Mouse (Mus musculus) inflammation-experienced regulatory T-cells, adult 6 months (primary cell): Measurements from ENCODE around the gene Cxcl14. TPM values are rescaled to one million over a fixed set of nuclear protein-coding genes. Genes with fewer than 3 reads are reported as not detected.

Experiments
- ATAC-seq: one replicate; pipeline ENCODE4 v1.8.0; 2017
- polyA plus RNA-seq, 3 experiments: library from polyadenylated mRNA; unstranded; fragments of 100-300 nt; shearing (Covaris generic); gene quantifications; one replicate each; pipeline ENCODE4 v1.2.1; 2017

Cxcl14 gene
- polyA plus RNA-seq, 3 experiments from 2014 or later = not detected

- no peak for ATAC-seq
These were observed 7.8 kb downstream of the Cxcl14 start for GRCm38 (mm10) chr13:56288601-56289000.

GRCm38 (mm10) chr13:56287091-56287490 is 9.3 kb downstream of the Cxcl14 start:
- no peak for ATAC-seq

DNA sequence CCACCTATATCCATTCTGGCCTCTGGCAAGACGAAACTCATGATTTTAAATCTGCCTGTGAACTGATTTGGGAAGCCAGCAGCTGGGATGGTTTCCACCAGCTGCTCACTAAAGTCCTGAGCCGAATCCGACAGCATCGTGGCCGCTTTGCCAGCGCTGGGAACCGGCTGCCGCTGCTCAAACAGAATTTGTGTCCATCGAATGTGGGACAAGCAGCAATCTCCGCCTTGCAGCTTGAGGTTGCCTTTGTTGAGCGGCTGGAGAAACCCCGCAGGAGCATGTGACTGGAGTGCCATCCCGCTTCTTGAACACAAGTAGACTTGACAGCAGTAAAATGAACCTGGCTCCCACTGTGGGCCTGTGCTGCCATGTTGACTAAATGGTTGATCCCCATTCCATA is 13.0 kb downstream of the Cxcl14 start:
- no peak for ATAC-seq

- no peak for ATAC-seq
These were observed 16.0 kb downstream of the Cxcl14 start for GRCm38 (mm10) chr13:56280356-56280755.

DNA sequence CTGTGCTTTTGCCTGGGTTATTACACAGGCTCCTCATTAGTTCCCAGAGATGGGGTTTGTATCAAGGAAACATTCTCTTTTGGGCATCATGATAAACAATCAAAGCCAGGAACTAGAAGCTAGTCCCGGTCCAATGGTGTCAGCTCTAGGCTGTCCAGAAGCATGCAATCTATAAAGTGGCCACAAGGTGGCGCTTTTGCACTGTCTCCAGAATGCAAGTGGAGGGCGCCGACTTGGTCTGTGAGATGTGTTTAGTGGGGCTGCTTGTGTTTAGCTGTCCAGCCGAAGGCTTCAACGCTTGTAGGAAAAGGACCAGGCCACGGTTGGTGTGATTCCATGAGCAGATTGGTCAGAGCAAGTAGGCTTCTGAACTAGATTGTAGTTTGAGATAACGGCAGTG is 16.9 kb downstream of the Cxcl14 start:
- ATAC-seq = no peak

- no peak for ATAC-seq
These were observed 21.2 kb downstream of the Cxcl14 start for GRCm38 (mm10) chr13:56275171-56275570.

GRCm38 (mm10) chr13:56270124-56270523 is 26.2 kb downstream of the Cxcl14 start:
- ATAC-seq = no peak

DNA sequence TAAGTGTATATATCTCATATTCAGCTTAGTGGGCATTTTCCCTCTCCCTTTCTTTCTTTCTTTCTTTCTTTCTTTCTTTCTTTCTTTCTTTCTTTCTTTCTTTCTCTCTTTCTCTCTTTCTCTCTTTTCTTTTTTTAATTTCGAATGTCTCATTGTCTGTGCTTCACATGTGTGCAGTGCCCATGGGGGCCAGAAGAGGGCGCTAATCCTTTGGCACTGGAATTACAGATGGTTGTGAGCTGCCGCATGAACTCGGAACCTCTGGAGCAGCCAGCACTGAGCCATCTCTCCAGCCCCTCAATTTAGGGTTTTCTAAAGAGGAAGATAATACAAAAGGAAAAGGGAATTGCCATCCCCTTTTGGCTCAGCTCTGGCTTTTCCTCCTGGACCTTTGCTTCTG is 29.0 kb downstream of the Cxcl14 start:
- no peak for ATAC-seq

DNA sequence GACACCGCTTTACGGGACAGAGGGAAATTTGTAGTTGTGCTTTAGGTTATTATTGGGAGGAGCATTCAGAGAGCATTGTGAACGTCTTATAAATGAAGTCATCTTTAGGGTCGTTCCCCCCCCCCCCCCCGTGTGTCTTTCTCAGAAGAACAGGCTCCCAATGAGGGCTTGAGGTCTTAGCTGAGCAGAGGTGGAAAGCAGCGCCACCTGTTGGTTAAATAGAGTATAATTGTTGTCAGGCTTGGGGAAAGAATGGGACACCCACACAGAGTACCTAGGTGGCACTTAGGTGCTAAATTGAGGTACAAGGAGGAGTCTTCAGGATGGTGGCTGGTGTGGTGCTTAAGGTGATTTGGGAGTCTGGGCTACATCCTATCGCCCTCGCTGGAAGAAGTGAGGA is 29.9 kb downstream of the Cxcl14 start:
- no peak for ATAC-seq

DNA sequence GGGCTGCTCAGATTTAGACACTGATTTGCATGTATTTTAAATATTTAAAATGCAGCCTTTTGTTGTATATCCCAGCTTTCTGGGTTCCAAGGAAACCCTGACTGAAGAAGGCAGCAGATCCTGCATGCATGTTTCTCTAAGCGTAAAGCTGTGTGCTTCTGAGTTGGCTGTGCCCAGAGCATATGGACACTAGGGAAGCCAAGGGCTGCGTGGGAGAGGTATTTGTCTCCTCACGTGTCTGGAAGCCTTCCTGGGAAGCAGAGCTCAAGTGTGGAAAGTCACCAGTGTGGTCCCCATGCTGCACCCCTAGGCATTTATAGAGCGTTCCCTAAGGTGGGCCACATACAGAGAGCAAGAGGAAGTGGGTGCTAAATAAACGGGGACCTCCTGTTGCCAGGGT is 30.7 kb downstream of the Cxcl14 start:
- no peak for ATAC-seq

DNA sequence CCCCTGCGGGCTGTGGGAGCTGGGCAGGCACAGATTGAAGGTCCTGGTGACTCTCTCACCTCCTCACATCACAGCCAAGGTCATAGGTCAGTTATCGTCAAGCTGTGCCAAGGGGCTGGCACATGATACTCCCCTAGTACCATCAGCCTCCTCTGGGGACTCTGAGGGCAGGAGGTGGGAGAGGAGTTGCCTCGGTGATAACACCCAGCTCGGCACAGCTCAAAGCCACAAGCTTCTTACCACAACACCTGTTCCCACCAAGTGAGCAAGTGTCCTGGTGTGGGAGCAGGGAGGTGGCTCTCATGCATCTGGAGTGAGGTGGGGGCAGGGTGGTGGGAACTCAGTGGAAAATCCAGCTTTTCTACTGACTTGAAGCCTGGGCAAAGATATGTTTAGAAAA is 34.1 kb downstream of the Cxcl14 start:
- no peak for ATAC-seq

DNA sequence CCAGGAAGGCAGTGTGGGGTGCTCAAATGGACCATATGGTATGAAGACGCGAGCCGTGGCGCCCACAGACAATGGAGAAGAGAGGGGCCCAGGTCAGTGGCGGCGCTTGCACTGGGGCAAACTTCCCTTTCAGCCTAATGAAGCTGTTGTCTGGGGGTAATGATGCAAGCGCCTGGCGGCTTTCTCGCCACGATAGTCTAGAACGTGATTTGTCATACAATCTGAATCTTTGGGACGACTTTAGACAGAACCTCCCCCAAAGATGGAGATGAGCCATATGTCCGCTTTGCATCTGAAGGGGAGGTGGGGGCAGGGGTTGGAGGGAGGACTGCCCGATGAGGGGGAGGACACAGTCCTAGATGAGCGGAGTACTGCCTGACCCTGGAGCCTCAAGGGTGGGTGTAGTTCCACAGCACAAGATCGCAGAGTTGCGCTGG is 36.0 kb downstream of the Cxcl14 start:
- no peak for ATAC-seq

DNA sequence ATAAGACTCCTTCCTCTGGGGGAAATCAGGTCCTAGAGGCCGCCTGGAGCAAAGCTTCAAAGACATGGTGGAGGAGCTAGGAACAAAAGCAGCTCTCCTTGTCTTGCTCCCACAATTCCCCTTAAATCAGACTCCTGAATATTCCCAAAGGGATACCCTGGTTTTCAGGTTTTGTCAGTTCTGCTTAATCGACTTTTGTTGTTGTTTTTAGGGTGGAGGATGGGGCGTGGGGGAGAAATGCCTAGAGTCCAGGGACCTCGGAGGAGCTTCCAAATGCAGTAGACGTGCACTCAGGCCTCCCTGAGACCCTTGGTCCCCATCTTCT is 36.5 kb downstream of the Cxcl14 start:
- no peak for ATAC-seq

DNA sequence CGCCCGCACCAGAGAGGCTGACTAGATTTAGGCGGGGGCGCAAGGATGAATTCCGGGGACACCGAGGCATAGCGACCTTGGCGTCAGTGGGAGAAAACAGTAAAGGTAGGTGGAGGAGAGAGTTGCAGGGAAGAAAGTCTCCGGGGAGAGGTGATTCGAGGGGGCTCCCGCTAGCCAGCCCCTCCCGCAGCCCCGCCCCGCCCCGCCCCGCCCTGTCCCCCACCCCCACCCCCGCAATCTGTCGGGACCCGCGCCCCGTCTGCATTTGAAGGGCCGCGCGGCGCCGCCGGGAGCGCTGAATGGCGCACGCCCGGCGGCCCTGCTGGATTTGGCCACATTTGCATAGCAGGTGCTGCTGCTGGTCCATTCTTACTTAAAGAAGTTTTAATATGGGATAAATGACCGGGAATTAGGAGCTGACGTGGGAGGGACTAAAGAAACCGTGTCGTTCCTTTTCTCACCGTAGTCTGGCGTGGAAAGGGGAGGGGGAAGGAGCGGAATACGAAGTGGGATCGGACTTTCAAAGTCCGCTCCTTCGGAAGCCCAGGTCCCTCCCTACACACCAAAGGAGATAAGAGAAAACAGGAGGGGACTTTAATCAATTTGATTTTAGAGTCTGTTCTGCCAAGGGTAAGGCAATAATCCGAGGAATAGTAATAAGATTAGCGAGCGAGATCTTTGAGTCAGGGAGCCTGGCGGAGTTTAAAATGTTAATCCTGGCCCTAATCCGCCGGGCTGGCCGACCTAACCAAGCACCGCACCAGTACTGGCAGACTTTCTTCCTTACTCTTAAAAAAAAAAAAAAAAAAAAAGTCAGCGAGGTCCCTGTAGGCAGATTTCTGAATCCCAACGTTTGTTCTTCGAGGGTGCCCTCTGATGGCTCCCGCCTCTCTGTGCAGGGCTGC is 37.1 kb downstream of the Cxcl14 start:
- no peak for ATAC-seq

DNA sequence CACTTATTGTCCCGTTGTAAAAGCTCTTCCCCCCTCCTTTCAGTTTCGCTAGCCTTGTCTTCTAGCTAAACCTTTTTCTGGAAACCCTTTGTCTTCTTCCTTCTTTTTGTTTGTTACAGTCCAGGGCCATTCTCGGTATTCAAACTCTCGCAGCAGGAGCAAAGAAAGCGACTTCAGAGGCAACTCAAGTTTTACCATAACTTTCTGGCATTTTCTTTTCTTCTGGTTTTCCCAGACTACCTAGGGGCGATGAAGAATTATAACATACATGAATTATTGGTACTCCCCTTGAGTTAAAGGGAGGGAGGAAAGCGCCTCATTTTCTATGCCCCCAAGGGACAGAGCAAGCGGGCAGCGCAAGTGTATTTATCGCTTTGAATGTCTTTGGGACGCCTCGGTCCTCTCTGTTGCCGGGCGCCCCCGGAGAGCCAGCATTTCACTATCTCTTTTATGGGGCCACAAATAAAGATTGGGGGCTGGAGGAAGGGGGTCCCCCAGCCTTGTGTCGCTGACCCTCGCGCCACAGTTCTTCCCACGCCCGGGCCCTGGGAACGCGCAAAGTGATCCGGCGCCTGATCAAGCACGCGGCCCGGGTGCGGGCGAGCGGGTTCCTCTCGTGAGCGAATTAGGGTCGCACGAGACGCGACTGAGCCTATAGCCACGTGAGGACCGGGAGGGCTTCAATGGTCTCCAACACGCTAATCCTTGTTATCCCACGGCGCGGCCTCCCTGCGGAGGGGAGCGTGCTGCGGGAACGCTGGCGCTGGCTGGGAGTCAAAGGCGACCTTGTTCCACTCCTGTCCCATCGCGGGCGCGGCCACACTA is 37.9 kb downstream of the Cxcl14 start:
- no peak for ATAC-seq

DNA sequence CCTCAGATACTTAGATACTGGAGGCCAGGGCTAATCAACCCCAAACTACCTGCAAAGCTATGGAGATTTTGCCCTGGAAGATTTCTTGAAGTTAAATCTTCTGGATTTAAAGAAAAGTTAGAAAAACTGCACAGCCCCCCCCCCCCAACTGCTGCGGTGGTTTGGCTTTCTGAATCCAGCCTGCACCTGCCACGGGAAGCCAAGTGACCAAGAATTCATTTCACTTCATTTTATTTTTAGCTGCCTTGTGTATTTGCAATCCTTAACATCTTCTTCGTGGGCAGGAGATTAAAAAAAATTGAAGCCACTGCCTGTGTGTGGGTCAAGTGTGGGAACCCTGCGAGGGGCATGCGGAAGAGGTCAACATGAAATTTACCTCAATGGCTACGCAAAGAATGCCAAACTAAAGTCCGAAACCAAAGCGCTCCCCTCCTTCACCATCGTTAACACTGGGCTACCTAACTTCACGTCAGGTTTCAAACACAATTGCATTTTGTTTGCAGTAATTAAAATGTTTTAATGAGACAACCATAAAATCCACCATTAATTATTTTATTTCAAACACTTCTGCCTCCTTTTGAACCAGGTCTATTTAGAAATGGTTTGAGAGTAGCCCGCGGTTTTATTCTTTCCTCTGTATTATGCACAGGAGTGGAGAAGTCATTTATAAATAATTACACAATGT is 38.7 kb downstream of the Cxcl14 start:
- no peak for ATAC-seq

- no peak for ATAC-seq
These were observed 39.5 kb downstream of the Cxcl14 start for GRCm38 (mm10) chr13:56256716-56257299.

GRCm38 (mm10) chr13:56253379-56253778 is 43.0 kb downstream of the Cxcl14 start:
- ATAC-seq = no peak

- ATAC-seq = no peak
These were observed 43.6 kb downstream of the Cxcl14 start for GRCm38 (mm10) chr13:56252783-56253182.

DNA sequence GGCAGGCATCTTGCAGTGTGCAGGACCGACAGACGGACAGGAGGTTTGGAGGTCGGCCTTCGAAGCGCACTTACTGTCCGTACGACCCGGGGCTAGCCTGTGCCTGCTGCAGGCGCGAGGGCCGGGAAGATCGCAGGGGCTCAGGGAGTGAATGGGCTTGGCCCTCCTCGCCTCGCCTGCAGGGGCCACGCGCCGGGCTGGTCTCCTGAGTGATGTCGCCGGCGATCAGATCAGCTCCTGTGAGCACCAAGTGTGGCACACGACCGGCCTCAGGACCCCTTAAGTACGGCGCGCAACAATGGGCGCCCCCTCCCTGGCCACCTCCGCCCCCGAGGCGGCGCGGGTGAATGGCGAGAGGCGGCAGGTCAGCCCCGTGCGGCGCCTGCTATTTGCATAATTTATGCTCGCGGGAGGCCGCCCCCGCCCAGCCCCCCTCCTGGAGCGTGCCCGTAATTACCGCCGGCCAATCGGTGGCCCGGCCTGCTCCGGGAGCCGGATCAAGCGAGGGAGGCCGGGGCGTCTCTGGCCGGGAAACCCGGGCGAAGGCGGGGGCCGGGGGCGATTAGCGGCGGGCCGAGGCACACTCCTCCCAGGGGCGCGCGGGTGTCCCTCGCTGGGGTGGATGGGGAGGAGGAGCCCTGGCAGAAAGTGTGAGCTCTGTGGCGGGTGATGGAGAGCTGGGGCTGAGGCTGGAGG is 44.3 kb downstream of the Cxcl14 start, which contains the start of gene Neurog1:
Gene Neurog1 (minus strand): TSS at position 240 of the 696 bp plus-strand sequence.
- ATAC-seq = no peak

DNA sequence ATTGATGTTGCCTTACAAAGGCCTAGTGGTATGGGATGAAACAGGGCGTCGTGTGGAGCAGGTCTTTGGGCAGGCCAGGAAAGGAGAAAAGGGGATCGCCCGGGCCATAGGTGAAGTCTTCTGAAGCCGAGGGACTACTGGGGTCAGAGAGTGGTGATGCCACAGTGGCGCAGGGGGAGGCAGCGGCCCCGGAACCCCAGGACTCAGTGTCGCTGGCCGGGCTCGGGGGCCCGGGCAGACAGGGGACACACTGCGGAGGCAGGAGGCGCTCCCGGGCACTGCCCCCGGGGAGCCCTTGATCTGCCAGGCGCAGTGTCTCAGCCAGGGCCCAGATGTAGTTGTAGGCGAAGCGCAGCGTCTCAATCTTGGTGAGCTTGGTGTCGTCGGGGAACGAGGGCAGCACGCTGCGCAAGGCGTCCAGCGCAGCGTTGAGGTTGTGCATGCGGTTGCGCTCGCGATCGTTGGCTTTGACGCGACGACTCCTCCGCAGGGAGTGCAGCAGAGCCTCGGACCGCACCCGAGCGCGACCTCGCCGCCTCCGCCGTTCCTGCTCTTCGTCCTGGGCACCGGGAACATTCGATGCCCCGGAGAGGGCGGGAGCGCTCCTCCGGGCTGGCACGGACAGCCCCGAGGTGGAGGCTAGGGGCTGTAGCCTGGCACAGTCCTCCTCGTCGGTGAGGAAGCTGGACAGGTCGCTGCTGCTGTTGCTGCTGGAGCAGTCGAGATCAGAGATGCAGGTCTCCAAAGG is 45.0 kb downstream of the Cxcl14 start:
- ATAC-seq = no peak
